Mouse (Mus musculus) frontal cortex, adult 2 months (tissue): ENCODE data around the gene Lrrc45. TPM values are rescaled to one million over a fixed set of nuclear protein-coding genes. Genes with fewer than 3 reads are reported as not detected.

Experiments used
- DNase-seq, 2 experiments: peaks; one replicate each; pipeline ENCODE4 v3.0.0; 2022; ENCODE audit warnings: low spot score in 1 of 2; ENCODE audit errors: extremely low spot score in 1 of 2
- polyA plus RNA-seq: library from polyadenylated mRNA; depleted of rRNA; stranded (reverse); fragments of >200 nt; gene quantifications from 2 replicates; pipeline ENCODE4 v1.2.3, GENCODE M21; 2012

Gene Lrrc45
- polyA plus RNA-seq, 1 experiment, result 130 TPM

DNA sequence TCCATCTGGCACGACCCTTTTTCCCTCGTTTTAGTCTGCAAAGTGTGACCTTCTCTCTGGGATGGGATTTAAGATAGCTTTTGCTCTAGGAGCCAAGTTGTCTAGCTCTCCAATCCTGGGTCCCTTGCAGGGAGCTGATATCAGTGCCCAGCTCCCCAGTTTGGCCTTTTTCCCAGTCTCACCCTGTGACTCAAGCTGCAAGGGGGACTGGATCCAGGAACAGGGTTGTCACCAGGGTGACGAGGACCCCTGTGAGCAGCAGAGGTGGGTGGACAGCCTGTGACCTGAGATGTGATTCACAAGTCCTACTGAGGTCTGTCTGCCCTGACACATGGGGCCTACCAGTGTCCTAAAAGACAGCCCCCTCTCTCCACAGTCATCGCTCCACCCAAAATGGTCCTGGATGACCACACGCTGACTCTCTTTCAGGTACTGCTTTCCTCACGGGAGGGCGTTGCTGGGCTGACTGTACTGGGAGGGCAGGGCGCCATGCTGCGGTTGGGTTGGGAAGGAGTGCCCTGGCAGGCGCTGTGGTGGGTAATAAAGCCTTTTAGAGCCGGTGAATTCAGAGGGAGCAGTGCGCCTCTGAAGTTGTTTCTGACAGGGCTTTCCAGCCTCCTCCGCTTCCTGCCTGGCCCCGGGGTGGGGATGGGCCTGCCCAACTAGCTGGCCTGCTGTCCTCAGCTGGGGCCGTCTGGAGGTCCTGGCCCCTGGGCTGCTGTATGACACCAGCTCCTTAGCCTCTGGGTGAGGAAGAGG lies 9.8 kb upstream of the Lrrc45 start:
- no peak for DNase-seq

DNA sequence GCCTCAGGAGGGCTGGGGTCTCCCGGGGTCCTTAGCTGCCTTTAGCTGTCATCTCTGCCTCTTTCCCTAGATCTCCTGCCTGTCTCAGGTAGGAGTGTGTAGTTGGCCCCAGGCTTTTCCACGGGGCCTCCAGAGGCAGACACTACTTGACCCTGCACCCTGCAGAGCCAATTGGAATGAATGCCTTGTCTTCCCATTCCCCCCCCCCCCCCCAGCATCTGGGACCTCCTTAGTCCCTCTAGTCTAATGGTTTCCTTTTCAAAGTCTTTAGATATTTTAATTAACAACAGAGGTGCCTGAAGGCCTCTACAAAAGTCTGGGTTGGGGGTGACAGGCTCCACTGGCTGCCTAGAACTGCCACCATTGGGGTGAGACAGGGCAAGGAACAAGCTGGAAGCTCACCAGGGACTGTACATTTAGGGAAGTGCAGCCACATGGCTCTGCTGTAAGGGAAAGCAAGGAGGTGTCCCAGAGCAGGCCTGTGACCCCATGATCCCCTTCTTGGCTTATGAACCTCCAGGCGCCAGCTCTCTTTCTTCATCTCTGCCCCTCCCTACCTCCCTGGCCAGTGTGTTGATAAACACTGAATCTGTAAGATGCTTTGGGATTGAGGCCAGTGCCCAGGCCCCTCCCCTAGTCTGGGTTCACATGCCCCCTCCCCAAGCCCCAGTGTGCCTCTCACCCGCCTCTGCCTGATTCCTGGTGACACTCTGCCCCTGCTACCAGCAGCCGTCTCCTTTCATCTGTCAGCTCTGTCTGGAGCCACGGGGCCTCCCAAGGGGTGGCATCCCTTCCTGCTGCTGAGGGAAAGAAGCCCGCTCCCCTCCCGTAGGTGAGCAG lies 9.0 kb upstream of the Lrrc45 start:
- no peak for DNase-seq

DNA sequence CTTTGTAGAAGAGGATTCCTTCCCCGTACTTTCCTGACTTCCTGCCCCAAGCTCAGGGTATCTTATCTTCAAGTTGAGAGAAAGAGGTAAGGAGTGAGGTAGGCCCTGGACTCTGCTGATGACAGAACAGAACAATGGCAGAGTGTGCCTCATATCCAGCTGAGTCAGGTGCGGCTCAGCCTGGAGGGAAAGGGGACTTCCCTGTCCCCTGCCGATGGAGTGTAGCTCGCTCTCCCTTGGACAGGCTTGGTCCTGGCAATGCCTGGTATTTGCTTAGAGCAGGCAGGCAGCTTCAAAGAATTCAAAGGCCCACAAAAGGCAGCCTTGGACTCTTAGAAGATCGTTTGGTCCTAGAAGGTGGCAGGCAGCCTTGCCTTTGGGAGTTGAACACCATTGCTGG lies 7.6 kb upstream of the Lrrc45 start:
- DNase-seq, result no peak

DNA sequence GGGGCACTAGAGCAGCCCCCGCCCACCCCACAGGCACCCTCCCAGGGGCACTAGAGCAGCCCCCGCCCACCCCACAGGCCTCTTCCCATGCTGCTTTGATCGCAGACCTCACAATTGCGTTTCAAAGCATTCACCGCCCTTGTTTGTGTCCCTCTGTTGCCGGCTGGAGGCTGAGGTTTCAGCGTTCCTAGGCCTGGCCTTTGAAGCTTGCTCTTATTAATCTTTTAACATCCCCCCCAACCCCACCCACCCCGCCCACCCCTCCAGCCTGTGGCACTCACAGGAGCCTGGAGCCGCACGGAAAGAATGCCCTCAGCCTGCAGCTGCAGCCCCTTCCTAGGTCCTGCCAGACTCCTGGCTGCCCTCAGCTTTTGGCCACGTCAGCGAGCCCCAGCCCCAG lies 6.5 kb upstream of the Lrrc45 start:
- DNase-seq, result no peak

DNA sequence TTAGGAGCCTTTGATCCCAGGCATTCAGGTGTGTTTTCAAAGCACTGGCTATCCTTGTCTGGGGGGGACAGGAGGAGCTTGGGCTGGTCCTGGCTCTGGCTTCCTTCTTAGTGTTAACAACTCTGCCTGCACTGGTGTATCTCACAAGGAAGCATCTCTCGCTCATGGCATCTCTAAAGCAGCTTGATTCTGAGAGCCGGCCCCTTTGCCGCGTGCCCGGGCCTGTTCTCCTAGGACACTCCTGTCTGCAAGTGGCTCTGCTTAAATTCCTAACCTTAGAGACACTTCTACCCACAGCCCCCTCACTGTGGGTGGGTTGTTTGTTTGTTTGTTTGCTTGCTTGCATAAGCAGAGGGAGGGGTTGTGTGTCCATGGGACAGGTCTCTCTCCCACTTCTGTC lies 5.8 kb upstream of the Lrrc45 start:
- DNase-seq, result no peak

DNA sequence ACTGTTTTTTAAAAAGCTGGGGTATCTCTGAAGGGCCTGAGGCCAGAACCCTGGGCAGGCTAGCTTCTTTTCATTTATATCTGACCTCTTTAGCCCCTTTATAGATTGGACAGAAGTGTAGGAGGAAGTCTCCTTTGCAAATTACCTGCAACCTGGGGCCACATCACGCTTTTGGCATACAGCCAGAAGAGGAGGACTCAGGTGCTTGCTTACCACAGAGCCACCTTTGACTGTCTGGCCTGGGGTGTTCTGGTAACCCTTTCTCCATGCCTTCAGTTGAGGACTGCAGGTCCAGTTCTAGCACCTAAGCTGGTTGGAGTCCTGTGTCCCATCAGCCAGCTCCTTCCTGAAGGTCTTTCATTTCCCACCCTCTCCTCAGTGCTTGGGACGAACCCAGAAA lies 4.2 kb upstream of the Lrrc45 start:
- DNase-seq, result no peak

DNA sequence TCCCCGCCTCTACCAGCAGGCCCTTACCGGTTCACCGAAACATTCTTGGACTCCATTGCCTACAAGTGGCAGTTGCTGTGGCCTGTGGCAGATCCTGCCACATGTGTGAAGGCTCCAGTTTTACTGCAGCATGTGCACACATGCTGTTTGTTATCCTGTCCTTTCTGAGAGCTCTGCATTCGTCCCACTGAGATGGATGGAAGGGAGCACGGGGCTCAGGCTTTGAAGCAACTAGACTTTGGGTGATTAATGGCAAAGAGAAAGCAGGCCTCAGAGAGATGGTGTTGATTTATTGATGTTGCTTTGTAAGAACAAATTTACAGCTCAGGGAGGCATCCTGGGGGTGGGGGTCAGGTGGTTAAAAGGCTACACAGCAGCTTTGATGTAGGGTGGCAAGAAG lies 3.1 kb upstream of the Lrrc45 start:
- no peak for DNase-seq

DNA sequence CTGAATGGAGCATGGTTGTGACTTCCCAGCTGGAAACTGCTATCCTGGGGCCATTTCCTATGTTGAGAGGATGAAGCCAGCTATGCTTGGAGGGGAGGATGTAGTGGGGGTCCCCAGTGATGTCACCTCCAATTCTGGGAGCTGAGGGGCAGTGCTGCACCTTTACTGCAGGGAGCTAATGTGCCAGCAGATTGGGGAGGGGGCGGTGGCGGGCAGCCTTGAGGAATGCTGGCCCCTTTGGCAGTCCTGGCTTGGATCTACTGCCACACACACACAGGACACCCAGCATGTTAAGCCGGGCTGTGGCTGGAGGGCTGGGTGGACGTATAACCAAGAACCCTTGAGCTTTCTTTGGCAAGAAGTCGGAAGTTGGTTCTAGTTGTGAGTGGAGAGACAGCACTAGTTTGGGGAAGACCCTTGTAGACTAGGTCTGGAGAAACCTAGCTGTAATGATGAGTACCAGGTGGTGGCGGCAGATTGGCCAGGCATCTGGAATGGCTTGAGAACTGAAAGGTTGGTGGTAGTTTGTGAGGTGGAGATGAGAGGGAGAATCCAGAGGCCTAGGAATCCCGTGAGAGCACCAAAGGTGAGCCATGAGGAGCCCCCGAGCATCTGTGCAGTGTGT lies 1.6 kb upstream of the Lrrc45 start:
- DNase-seq, result no peak

DNA sequence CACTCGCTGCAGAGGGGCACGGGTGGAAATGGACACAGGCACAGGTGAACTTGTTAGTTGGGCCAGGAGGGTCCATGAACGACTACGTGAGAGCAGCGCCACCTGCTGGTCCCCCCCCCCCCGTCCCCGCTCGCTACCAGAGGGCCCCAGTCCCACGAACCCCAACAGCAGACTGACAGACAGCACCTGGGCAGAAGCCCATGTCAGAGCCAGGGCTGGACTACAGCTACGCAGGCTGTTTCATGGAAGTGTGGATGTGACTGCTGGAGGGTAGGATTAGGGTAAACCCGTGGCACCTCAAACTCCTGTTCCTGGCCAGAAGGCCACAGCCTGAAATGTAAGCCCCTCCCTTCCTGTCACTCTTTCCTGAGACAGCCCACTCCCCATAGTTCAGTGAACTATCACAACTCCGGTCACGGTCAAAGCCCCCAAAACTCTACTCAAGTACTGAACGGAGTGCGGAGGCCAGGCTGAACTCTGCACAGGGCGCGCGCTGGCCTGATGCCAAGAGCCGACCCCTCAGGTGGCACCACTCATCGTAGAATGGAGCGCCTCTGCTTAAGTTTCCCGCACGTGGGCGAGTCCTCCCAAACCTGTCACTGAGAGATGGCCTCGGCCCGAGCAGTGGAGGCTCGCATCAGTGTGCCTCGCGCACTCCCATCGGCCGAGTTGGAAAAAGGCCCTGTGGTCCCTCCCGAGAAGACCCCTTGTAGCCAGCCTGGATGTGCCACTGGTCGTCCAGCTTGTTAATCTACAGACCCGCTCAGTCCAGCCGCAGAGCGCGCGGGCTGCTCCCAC lies 755 bp upstream of the Lrrc45 start:
- DNase-seq, result peak in 1 of 2 experiments; percentile 22

DNA sequence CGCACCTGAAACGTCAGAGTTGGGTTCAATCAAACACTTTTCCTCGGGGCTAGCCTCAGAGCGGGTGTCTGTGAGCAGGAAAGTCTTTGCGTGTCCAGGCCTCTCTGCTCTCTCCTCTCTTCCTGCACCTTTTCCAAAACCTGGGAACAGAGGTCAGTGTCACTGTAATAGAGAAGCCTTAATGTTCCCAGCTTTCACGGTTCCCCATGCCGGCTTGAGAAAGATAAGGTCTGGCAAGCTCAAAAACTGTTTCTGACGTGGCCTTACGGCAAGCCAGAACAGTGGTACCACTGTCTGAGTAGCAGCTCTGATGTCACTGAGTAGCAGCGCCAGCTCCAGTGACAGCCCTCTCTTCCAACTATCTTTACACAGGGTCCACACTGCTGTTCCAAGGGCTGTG lies 821 bp downstream of the Lrrc45 start:
- DNase-seq, result no peak

DNA sequence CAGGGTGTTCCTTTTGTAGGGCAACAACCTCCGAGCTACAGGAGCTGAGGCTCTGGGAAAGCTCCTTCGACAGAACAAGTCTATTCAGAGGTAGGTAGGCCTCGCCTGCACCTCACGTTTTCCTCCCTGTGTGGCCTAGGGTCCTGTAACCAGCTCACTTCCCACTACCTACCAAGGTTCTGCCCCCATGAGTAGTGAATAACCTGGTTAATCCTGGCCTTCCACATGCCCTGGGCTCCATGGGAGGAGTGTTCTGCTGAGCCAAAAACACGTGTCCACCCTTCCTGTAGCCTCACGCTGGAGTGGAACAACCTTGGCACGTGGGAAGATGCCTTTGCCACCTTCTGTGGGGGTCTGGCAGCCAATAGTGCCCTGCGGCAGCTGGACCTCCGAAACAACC lies 1.4 kb downstream of the Lrrc45 start:
- DNase-seq, result no peak

DNA sequence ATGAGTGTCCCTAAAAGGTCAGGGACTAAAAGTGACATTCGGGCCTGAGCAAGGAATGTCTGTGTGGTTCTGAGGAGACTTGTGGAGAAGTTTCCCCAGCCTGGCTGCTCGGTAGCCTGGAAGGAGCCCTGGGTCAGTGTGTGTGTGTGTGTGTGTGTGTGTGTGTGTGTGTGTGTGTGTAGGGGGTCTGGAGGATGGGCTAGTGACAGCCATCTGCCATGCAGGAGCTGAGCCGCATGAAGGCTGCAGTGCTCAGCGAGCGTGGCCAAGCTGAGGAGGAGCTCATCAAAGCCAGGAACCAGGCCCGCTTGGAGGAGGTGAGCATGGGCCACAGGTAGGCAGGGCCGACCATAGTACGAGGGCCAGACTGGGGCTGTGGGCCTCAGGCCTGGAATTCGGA lies 5.5 kb downstream of the Lrrc45 start:
- no peak for DNase-seq

DNA sequence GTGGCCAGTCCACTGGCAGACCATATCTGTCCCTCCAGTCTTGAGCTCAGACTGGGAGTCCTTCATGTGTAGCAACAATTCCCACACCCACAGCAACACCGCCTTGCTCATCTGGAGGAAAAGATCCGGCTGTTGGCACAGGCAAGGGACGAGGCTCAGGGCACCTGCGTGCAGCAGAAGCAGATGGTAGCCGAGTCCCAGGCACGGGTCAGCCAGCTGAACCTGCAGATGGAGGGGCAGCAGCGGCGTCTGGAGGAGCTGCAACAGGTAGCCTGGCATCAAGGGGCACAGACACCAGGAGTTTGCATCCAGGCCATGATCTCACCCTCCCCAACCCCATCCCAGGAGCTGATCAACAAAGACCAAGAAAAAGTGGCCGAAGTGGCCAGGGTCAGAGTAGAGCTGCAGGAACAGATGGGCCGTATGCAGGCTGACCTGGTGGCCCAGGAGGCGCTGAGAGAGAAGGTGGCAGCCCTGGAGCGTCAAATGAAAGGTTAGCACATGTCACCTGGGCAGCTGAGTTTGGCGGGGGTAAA lies 6.2 kb downstream of the Lrrc45 start:
- DNase-seq, result no peak

DNA sequence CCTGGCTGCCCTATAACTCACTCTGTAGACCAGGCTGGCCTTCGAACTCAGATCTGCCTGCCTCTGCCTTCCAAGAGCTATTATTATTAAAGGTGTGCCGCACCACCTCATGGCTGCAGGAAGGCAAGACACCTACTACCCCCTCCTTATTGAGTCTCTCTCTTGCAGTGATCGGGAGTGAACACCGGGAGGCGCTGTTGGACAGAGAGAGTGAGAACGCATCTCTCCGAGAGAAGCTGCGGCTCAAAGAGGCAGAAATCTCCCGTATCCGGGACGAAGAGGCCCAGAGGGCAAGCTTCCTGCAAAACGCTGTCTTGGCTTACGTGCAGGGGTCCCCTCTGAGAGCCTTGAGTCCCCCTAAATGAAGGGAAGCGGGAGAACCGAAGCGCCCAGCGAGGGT lies 6.7 kb downstream of the Lrrc45 start:
- peak; percentile 69 to 95 for DNase-seq

DNA sequence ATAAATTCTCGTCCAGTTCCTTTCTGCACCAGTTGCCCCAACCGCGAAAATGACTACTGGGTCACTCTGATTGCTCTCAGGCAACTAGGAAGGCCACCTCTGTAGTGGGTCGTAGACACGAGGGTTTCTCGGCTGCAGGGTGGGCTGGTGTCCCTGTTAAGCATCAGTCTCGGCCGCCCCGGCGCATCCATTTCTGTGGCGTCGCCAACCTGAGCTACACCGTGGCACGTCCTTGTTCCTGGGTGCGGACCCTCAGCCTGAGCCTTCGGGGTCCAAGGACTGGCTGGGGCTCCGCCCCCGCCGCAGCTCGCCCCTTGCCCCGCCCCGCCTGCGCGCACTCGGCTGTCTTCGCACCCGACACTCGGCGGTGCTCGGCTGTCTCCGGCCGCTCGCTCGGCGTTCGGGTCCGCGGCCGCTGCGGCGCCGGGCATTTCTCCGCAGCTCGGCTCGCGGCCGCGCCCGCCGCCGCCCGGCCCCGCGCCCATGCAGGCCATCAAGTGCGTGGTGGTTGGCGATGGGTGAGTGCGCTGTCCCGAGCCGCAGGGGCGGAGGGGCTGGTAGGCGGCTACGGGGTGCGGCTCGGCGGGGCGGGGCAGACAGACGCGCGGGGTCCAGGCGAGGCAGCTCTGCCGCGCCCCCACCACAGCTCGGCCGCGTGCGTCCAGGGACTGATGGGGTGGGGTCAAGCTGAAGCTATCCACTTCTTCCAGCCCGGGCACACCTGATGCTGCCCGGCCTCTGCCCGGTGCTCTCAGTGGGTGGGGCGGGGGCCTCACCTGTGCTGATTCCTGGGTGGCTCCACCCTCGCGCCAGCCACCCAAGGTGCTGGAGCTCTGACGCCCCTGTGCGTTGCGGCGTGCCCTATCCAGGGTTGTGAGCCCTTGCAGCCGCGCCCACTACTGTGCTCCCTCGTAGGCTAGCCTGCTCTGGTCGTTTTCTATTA lies 7.7 kb downstream of the Lrrc45 start, which contains the start of gene Rac3:
Rac3 (plus strand) TSS at position 347 of the 943 bp plus-strand sequence.
- DNase-seq, result peak in 1 of 2 experiments; percentile 53

DNA sequence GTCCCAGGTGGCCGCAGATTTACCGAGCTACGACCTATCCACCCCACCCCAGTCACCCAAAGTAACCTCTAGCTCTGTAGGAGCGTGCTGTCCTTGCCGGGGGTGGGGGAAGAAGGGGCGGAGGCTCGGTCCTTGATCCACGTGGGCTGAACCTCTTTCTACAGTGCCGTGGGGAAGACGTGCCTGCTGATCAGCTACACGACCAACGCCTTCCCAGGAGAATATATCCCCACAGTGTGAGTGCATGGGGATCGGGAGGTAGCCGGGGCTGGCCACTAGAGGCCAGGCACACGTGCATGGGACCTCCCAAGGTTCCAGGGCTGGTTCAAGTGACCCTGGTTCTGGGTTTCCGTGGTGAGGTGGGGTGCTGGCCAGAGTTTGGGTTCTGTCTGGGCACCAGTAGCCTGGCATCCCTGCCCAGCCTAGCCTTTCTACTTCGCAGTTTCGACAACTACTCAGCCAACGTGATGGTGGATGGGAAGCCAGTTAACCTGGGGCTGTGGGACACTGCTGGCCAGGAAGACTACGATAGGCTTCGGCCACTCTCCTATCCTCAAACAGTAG lies 8.4 kb downstream of the Lrrc45 start:
- no peak for DNase-seq

DNA sequence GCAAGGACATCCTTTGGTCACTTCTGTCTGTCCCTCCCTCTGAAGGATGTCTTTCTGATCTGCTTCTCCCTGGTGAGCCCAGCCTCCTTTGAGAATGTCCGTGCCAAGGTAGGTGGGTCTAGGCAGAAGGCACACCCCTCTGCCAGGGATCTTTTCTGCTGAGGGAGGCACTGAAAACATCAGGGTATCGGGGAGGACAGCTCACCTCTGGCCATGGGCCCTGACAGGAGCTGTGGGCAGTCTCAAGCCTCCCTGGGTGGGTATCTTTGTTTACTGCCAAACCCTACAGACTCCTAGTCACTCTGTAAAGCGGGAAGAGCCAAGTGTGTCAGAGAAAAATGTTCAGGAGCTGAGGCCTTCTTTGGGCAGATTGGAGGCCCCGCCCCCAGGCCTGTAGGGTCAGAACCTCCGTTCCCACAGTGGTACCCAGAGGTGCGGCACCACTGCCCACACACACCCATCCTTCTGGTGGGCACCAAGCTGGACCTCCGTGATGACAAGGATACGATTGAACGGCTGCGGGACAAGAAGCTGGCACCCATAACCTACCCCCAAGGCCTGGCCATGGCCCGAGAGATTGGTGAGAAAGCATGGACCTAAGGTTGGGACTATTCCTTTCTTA lies 9.1 kb downstream of the Lrrc45 start:
- no peak for DNase-seq

DNA sequence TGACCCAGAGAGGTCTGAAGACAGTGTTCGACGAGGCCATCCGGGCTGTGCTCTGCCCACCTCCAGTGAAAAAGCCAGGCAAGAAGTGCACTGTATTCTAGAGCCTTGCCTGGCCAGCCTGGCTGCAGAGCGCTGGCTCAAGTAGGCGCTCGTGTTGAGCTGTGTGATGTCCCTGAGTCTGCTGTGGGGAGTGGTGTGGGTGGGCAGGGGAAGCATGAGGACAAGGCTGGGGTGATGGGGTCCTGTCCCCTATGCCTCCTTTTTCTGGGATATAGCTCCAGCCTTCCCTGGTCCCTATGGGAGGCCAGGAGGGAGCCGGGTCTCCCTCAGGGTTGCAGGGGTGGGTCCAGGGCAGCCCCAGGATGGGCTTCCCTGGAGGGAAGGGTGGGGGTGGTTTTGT lies 9.8 kb downstream of the Lrrc45 start:
- no peak for DNase-seq
